Mouse (Mus musculus) heart, postnatal 25 days (tissue): ENCODE data around the gene Zfp398. TPM values are rescaled to one million over a fixed set of nuclear protein-coding genes. Genes with fewer than 3 reads are reported as not detected.
"Not testable (repeated sequence)": the region's sequence is repeated elsewhere in the genome, so short reads cannot be mapped to it uniquely, and the experiment has no call there.

ENCODE experiments used
- DNase-seq: peaks from one replicate; pipeline ENCODE4 v3.0.0; 2022; ENCODE audit warnings: low spot score
- intact Hi-C: fragments of 180-260 bp; cut with DNase I; formaldehyde crosslinking; loops from one replicate; pipeline ENCODE4 v1.15.1; 2025
- total RNA-seq, 2 experiments: library from RNA; stranded (reverse); gene quantifications; 2 replicates each; pipeline ENCODE4 v1.2.3; 2021

Gene Zfp398
- total RNA-seq, 2 experiments from 2014 or later = 6.4 to 7.2 TPM

GRCm38 (mm10) chr6:47821236-47821635, 14.2 kb upstream of the Zfp398 start:
- intact Hi-C loops = no loop called here
- DNase-seq = no peak

DNA sequence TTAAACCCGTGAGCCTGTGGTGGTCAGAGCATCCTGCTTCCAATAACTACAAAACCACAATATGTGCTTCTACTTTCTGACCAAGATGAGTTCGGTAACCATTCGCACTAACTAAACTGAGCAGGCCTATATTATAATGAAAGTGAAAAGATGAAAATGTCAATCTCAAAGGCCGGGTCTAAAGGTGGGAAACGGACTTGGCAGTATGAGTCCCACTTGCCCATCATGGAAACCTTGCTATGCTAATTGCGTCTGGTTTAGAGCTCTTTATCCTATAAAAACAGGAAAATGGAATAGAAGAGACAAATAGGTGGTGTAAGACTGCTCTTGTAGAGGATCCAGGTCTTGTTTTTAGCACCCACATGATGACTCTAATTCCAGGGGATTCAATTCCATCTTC, 13.7 kb upstream of the Zfp398 start:
- no peak for DNase-seq
- intact Hi-C loops = no loop called here

- intact Hi-C loops = no loop called here
- DNase-seq = no peak
These were observed 11.2 kb upstream of the Zfp398 start for GRCm38 (mm10) chr6:47824241-47824640.

GRCm38 (mm10) chr6:47827462-47827861, 8.0 kb upstream of the Zfp398 start:
- intact Hi-C loops = no loop called here
- DNase-seq = no peak

GRCm38 (mm10) chr6:47828950-47829349, 6.5 kb upstream of the Zfp398 start:
- DNase-seq = no peak
- intact Hi-C loops = loop anchor here (2.0 kb wide), 1 partner anchor 18 kb away; no protein-coding TSS in a partner anchor

DNA sequence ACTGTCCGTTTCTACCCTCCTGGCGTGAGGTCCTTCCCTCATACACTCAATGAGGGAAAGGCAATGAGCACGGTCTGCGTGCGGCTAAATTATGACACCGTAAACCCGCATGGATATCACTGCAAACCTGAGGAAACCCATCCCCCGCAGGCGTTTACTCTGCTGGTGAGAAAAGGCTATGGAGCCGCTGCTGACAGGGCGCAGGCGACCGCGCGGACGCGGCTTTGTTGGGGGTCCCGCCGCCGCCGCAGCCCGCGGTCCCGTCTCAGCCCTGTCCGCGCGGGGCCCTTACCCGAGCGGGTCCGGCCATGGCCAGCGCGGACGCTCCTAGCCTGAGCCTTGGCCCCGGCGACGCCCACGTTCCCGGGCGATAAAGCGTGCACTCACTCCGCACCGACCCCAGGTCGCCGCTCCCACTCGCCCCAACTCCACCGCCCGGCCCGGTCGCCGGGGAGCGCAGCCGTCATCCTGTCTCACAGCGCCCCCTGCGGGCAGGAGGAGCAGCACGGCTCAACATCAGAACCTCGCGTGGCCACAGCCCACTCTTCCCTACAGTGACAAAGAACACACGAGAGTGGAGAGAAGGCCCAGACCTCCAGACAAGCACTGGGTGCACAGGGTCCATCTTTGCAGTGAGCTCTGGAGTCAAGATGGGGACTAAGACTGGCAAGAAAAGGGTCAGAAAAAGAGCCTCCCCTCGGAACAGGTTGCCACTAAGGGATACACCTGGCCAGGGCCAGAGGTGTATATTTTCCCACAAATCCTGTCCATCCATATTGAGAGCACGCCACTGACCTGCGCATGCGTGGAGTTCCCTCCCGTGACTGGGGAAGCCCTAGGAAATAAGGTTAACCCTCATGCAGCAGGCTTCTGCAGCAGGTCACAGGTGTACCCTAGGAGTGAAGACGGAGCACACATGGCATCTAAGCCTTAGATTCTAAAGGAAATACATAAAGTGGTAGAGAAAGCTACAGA, 5.1 kb upstream of the Zfp398 start, which contains the start of gene Zfp786:
TSS of gene Zfp786 (minus strand) at position 764 of the 975 bp plus-strand sequence.
- peak; percentile 77 for DNase-seq
- intact Hi-C loops = loop anchor here (1.0 kb wide), 1 partner anchor 31 kb away; no protein-coding TSS in a partner anchor

DNA sequence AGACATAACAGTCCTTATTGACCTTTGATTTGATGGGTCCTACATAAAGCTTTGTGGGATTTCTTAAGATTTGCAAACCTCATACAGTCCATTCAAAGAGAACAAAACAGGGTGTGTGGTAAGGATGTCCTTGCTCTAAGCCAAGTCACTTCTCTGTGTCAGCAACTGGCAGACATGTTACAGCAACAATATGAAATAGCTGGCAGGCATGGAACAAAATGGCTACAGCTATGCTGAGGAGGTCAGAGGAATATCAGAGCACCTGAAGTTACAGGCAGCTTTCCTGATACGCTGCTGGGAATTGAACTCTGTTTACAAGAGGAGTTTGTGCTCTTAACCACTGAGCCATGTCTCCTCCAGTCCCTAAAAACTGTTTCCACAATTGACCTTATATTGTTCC, 3.2 kb upstream of the Zfp398 start:
- intact Hi-C loops = no loop called here
- no peak for DNase-seq

GRCm38 (mm10) chr6:47835984-47836521, 592 bp downstream of the Zfp398 start:
- intact Hi-C loops = loop anchor here (2.0 to 5.0 kb wide), 4 partner anchors 41 to 211 kb away; partner anchors contain the start of genes Zfp212, Zfp282 and Zfp777
- DNase-seq = peak; percentile 11

DNA sequence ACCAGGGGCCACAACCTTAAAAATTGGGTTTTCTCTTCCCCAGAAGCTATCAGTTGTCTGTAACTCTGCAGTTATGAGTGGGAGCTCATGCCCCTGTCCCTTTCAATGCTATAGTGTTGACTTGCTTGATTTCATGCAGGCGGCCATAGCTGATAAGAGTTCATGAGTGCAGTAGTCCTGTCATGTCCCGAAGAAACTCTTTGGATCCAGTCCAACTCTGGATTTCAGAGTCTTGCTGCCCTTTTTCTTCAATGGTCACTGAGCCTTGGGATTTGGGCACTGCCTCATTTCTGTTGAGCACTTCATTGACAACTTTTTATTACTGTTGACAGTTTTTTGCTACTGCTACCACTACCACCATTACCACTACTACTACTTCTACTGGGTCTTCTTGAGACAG, 2.2 kb downstream of the Zfp398 start:
- intact Hi-C loops = loop anchor here (5.0 kb wide), 2 partner anchors 140 to 210 kb away; partner anchors contain the start of gene Zfp777
- DNase-seq = no peak

DNA sequence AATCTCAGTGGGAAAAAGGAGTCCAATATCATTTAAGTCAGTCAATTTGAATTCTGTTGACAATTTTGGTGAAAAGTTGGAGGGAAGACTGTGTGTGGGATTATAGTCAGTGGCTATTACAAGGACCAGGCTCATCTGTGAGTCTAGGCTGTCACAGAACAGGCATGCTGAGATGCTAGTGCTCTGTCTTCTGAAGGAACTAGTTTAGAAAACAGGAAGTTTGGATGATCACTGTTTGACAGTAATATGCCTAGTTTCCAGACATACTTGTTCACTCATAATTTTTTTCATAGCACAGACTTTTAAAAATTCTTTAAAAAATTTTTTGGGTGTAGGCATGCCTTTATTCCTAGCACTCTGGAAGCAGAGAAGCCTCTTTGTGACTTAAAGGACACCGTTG, 5.6 kb downstream of the Zfp398 start:
- no peak for DNase-seq

DNA sequence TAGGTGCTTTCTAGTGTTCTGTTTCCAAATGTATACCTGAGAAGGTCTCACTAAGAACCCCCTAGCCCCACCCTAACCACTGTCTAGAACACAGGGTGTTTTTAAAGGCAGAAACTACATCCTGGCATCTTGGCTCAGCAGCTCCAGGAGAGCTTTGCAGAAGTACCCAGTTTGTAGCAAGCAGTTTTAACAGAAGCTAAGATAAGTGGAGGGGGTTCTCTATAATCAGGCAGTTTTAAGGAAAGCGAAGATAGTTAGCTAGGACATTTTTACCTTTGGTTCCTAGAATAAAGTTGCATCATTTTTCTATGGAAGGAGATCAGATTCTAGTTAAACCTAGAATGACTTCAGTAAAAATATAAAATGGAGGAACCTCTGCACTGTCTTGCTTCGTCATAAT, 6.4 kb downstream of the Zfp398 start:
- intact Hi-C loops = no loop called here
- no peak for DNase-seq

More for the DNA sequence above, 5.6 kb downstream of the Zfp398 start:
- intact Hi-C loops = no loop called here

DNA sequence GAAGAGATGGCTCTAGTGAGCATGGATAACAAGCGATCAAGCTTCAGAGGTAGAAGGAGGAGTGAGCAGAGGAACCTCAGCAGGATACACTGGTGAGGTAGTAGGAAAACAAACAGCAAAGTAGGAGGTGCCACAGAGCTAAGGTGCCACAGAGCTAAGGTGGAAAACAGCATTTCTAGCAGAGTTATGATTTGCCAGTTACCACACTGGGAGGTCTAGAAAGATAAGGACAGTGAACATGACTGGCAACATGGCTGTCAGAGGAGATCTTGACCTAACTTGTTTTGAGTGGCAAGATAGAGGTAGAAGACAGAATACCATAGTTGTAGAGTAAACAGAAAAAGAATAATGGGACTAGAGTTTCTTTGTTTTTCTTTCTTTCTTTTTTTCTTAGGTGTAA, 6.9 kb downstream of the Zfp398 start:
- no peak for DNase-seq
- intact Hi-C loops = no loop called here

DNA sequence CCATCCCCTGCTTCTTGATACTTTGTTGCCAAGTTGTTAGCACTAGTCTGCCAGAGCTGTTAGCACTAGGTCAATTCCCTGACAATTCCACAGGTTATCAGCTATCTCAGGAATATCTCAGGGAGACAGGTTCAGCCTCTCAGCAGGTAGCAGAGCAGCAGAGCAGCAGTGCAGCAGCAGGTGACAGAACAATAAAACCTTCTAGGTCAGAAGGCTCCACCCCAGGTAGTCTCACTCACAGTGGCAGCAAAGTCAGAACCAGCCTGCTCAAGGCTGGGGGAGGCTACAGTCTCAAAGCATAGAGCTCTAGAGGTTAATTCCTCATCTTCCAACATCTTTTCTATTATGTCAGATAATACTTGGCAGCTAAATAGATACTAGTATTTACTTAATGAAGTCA, 10.3 kb downstream of the Zfp398 start:
- intact Hi-C loops = no loop called here
- DNase-seq = no peak

DNA sequence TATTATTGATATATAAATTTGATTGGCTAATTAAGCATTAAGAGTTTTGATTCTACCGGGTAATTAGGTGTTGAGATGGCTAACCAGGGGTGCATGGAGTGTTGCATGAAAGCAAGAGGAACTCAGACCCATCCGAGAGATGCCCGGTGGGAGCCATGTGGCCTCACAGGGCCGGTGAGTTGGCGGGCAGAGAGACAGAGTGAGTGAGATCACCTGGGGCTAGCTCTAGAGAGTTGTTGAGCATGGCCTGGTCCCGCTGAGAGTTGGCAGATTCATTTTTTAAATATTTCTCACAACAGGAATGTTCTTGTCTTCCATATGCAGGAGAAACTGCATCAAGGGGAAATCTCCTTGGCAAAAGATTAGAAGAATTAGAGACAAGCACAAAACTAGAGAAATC, 21.8 kb downstream of the Zfp398 start:
- intact Hi-C loops = no loop called here
- no peak for DNase-seq

- DNase-seq, intact Hi-C loops: not testable (repeated sequence)
These were observed 22.3 kb downstream of the Zfp398 start for GRCm38 (mm10) chr6:47857729-47858128.

DNA sequence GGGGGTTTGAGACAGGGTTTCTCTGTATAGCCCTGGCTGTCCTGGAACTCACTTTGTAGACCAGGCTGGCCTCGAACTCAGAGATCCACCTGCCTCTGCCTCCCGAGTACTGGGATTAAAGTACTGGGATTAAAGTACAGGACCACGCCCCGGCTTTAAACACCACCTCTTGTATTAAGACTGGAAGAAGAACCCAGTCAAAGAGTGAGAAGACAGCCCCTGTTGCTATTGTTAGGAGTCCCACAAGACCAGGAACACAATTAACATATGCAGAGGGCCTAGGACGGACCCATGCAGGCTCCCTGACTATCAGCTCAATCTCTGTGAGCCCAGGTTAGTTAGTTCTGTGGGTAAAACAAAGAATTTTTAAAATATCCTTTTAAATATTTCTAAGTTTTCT, 36.8 kb downstream of the Zfp398 start:
- intact Hi-C loops = no loop called here
- DNase-seq = no peak

DNA sequence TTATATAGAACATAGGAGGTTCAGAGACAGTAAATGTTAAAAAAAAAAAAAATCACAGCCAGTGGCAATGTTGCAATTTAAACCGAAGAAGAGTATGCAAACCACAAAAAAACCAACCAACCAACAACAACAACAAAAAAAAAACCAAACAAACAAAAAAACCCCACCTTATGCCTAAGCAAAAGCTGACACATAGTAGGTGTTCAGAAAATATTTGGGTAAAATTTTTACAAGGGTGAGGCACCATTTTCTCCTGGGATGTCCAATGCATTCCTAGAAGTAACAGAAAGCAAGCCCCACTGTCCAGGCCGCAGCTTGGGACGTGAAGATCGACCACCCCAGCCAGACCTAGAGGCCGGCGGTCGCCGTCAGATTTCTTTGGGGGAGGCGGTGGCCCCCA, 41.6 kb downstream of the Zfp398 start, which contains the start of gene Zfp282:
TSS of gene Zfp282 (plus strand) at position 147 of the 400 bp plus-strand sequence.
- DNase-seq = no peak
- intact Hi-C loops = loop anchor here (2.0 to 5.0 kb wide), 4 partner anchors 42 to 140 kb away; partner anchors contain the start of genes Zfp212 and Zfp398

DNA sequence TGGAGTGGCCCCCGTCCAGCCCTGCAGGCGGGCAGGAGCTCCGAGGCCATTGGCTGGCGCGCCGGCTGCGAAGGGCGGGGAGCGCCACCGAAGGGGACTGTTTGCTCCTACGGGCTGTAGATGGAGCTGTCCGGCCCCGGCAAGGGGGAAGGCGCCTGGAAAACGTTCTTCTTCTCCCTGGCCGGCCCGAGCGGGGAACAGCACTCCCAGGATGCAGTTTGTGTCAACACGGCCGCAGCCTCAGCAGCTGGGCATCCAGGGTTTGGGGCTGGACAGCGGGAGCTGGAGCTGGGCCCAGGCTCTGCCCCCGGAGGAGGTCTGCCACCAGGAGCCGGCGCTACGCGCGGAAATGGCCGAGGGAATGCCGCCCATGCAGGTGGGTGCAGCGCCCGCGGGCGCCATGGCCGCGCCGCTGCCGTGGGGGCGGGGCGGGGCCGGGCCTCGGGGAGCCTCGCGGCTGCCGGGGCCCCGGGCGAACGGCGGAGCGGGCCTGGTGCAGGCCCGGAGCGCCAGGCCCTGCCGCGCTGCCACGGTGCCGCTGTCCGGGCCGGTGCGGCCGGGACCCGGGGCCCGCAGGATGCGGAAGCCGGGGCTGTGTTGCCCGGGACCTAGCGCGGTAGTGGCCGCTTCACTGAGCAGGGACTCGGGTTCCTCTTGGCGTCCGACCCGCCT, 42.1 kb downstream of the Zfp398 start:
- peak; percentile 89 for DNase-seq
- intact Hi-C loops = loop anchor here (2.0 to 5.0 kb wide), 4 partner anchors 43 to 140 kb away; partner anchors contain the start of genes Zfp212 and Zfp398

DNA sequence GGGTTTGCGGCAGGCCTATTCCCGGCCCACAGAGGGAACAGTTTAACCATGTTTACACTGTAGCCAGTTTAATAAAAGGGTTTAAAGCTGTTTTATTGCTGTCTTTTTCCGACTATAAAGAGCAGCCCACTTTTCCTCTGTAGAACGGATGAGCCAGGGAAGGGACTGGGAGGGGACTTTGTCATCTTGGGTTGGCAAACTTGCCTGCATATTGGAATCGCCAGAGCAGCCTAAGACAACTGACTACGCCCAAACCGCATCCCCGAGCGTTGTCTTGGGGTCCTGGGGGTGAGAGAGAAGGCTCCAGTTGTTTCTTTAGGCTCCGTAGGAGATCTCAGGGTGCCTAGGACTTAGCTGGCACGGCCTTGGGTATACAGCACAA, 42.7 kb downstream of the Zfp398 start:
- no peak for DNase-seq
- intact Hi-C loops = loop anchor here (5.0 kb wide), 2 partner anchors 91 to 139 kb away; no protein-coding TSS in a partner anchor

GRCm38 (mm10) chr6:47878593-47878992, 43.1 kb downstream of the Zfp398 start:
- intact Hi-C loops = loop anchor here (5.0 kb wide), 2 partner anchors 91 to 139 kb away; no protein-coding TSS in a partner anchor
- no peak for DNase-seq
